Mouse (Mus musculus): ENCODE measurements around the gene Lrrc4c.

Lrrc4c gene

GRCm38 (mm10) chr2:96850839-96851396 is 532.9 kb downstream of the Lrrc4c start:
- no peak for DNase-seq (ENCODE audit: low spot score in 2 of 2)

- DNase-seq (ENCODE audit: low spot score in 2 of 2) = no peak
Observed at GRCm38 (mm10) chr2:96853797-96854196, 535.8 kb downstream of the Lrrc4c start.

- no peak for DNase-seq (ENCODE audit: low spot score in 2 of 2)
Observed at GRCm38 (mm10) chr2:96876062-96876461, 558.1 kb downstream of the Lrrc4c start.

GRCm38 (mm10) chr2:96949531-96949930 is 631.6 kb downstream of the Lrrc4c start:
- DNase-seq (ENCODE audit: low spot score in 2 of 2) = no peak

- DNase-seq (ENCODE audit: low spot score in 2 of 2) = no peak
Observed at GRCm38 (mm10) chr2:96999521-96999920, 681.6 kb downstream of the Lrrc4c start.

GRCm38 (mm10) chr2:97018319-97018718 is 700.4 kb downstream of the Lrrc4c start:
- no peak for DNase-seq (ENCODE audit: low spot score in 2 of 2)

- no peak for DNase-seq (ENCODE audit: low spot score in 2 of 2)
Observed at GRCm38 (mm10) chr2:97026991-97027390, 709.0 kb downstream of the Lrrc4c start.

GRCm38 (mm10) chr2:97027585-97027984 is 709.6 kb downstream of the Lrrc4c start:
- no peak for DNase-seq (ENCODE audit: low spot score in 2 of 2)

- no peak for DNase-seq (ENCODE audit: low spot score in 2 of 2)
Observed at GRCm38 (mm10) chr2:97036401-97036800, 718.4 kb downstream of the Lrrc4c start.

GRCm38 (mm10) chr2:97037024-97037814 is 719.2 kb downstream of the Lrrc4c start:
- no peak for DNase-seq (ENCODE audit: low spot score in 2 of 2)

GRCm38 (mm10) chr2:97044016-97044415 is 726.0 kb downstream of the Lrrc4c start:
- DNase-seq (ENCODE audit: low spot score in 2 of 2) = no peak

GRCm38 (mm10) chr2:97045628-97046027 is 727.7 kb downstream of the Lrrc4c start:
- DNase-seq (ENCODE audit: low spot score in 2 of 2) = no peak

GRCm38 (mm10) chr2:97080156-97080555 is 762.2 kb downstream of the Lrrc4c start:
- DNase-seq (ENCODE audit: low spot score in 2 of 2) = no peak

GRCm38 (mm10) chr2:97097965-97098364 is 780.0 kb downstream of the Lrrc4c start:
- no peak for DNase-seq (ENCODE audit: low spot score in 2 of 2)

GRCm38 (mm10) chr2:97103398-97104162 is 785.6 kb downstream of the Lrrc4c start:
- DNase-seq (ENCODE audit: low spot score in 2 of 2) = no peak

- no peak for DNase-seq (ENCODE audit: low spot score in 2 of 2)
Observed at GRCm38 (mm10) chr2:97124246-97124645, 806.3 kb downstream of the Lrrc4c start.

- DNase-seq (ENCODE audit: low spot score in 2 of 2) = no peak
Observed at GRCm38 (mm10) chr2:97138454-97138853, 820.5 kb downstream of the Lrrc4c start.

GRCm38 (mm10) chr2:97151626-97152194 is 833.7 kb downstream of the Lrrc4c start:
- DNase-seq (ENCODE audit: low spot score in 2 of 2) = no peak

- DNase-seq (ENCODE audit: low spot score in 2 of 2) = no peak
Observed at GRCm38 (mm10) chr2:97165745-97166144, 847.8 kb downstream of the Lrrc4c start.

GRCm38 (mm10) chr2:97178399-97178798 is 860.4 kb downstream of the Lrrc4c start:
- DNase-seq (ENCODE audit: low spot score in 2 of 2) = no peak

GRCm38 (mm10) chr2:97196968-97197606 is 879.1 kb downstream of the Lrrc4c start:
- no peak for DNase-seq (ENCODE audit: low spot score in 2 of 2)

- DNase-seq (ENCODE audit: low spot score in 2 of 2) = no peak
Observed at GRCm38 (mm10) chr2:97232966-97233365, 915.0 kb downstream of the Lrrc4c start.

Data from spleen, postnatal 4 days (tissue).